ENCODE assay signal across 7 mouse cellular contexts in genomic region chr9:121108110-121108509, GRCm38 (mm10).
DNase-seq lines count a peak whose midpoint lies in the region; ATAC-seq lines count a peak whose summit lies in the region.

No protein-coding gene starts in this region.

- no peaks in the 10 kb centered on the region for H3K36me3 ChIP-seq in midbrain, embryonic 14.5 days (ENCODE audit: control insufficient read depth, insufficient read depth, low read length)

- no peak overlapping the region for H3K9ac ChIP-seq in midbrain, embryonic 14.5 days (replicated peaks; ENCODE audit: low read length)

- no peak overlapping the region for H3K4me3 ChIP-seq in midbrain, embryonic 14.5 days (replicated peaks; ENCODE audit: low read depth, low read length)

- H3K27me3 ChIP-seq in midbrain, embryonic 14.5 days (ENCODE audit: control insufficient read depth, insufficient read depth, low read length), result no peaks in the 10 kb centered on the region

- H3K4me2 ChIP-seq in midbrain, embryonic 14.5 days (ENCODE audit: low read length), result no peak overlapping the region

- peak; percentile 58 for DNase-seq in WW6 (ENCODE audit: low read depth, low spot score)
- peak; percentile 77 for DNase-seq in cerebellum, adult 8-10 months
- DNase-seq in frontal cortex, adult 2 months (ENCODE audit: extremely low spot score in 1 of 2, low spot score in 1 of 2), result peak; percentile 16 to 88
- peak; percentile 55 for DNase-seq in induced T-regulatory cell, adult 2 months (ENCODE audit: low read depth)
- peak; percentile 41 to 82 for DNase-seq in left cerebral cortex, postnatal 10 days (ENCODE audit: extremely low spot score in 1 of 2, low spot score in 2 of 2)
- DNase-seq in midbrain, embryonic 14.5 days, result peak; percentile 90
- peak; percentile 31 to 71 for DNase-seq in spleen, postnatal 4 days (ENCODE audit: low spot score in 2 of 2)

- 10% methylated on average over 10 of the region's 10 CpGs for WGBS in midbrain, embryonic 14.5 days

- peak overlapping the region; percentile 13; the same call in 1 of the 2 replicates for H3K27ac ChIP-seq in midbrain, embryonic 14.5 days (replicated peaks; ENCODE audit: low read depth, low read length)

- peaks cover 22% of the 10 kb centered on the region for H3K4me1 ChIP-seq in midbrain, embryonic 14.5 days (ENCODE audit: control insufficient read depth, insufficient read depth, low read length)

- intact Hi-C loops in left cerebral cortex, postnatal 10 days (cut with DNase I), result no loop called here

- H3K9me3 ChIP-seq in midbrain, embryonic 14.5 days (ENCODE audit: control insufficient read depth, low read length), result no peaks in the 10 kb centered on the region

- ATAC-seq in midbrain, embryonic 14.5 days (ENCODE audit: low FRiP score, low TSS enrichment), result peak; percentile 62
